Mouse (Mus musculus) splenic B cell, adult 2 months (primary cell): ENCODE data around the gene Myo9a.
"Not testable (repeated sequence)": the region's sequence is repeated elsewhere in the genome, so short reads cannot be mapped to it uniquely, and the experiment has no call there.

Experiments used
- DNase-seq: peaks from one replicate; pipeline ENCODE4 v3.0.0-alpha.2; 2011; ENCODE audit warnings: low read depth, low spot score
- H3K27me3 ChIP-seq: 2 replicates; pipeline ENCODE4 v1.6.1; 2012; ENCODE audit warnings: mild to moderate bottlenecking, low read length, moderate library complexity, mixed read lengths; ENCODE audit not compliant: control insufficient read depth, poor library complexity, insufficient read depth, severe bottlenecking
- H3K36me3 ChIP-seq: 2 replicates; pipeline ENCODE4 v1.6.1; 2012; ENCODE audit warnings: mild to moderate bottlenecking, low read length, moderate library complexity, mixed read lengths; ENCODE audit not compliant: control insufficient read depth, poor library complexity, insufficient read depth, severe bottlenecking

Gene Myo9a

DNA sequence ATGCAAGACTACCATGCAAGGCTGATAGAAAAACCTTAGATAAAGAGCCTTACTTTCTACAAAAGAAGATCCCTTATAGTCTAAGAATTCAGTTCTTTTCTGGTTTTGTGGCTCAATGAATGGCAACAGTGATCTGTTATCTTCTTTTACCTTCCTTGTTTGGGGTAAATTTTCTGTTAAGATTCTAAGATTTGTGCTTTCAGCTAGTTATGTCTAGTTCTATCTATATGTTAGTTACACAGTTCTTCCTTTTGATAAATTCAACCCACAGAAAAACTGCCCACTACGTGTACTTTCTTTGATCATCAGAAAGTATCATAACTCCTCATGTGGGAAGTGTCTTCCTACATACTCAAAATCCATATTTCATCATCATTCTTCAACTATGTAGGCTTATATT lies 164.1 kb downstream of the Myo9a start:
- DNase-seq, result no peak
- Histone ChIP-seq H3K36me3 (no peaks in the 10 kb centered on the region), H3K27me3 (no peaks in the 10 kb centered on the region)

DNA sequence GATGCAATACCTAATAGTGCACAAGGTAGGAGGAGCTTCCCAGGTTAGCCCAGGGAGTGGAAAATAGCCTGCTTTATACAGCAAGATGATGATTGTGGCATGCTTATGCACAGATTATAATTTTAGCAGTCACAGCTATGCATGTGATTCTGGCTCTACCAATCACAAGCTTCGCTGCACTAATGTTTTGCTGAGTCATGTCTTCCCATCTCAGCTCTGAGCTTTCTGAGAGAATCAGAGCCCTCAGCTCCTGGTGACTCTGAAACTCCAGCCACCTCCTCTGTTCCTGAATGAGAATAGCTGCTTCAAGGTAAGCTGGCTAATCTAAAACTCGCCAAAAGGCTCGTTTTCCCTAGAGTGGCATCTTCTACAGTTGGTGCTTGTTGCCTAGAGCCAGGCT lies 179.6 kb downstream of the Myo9a start:
- no peak for DNase-seq
- H3K27me3 ChIP-seq, result no peaks in the 10 kb centered on the region
- H3K36me3 ChIP-seq, result no peaks in the 10 kb centered on the region

DNA sequence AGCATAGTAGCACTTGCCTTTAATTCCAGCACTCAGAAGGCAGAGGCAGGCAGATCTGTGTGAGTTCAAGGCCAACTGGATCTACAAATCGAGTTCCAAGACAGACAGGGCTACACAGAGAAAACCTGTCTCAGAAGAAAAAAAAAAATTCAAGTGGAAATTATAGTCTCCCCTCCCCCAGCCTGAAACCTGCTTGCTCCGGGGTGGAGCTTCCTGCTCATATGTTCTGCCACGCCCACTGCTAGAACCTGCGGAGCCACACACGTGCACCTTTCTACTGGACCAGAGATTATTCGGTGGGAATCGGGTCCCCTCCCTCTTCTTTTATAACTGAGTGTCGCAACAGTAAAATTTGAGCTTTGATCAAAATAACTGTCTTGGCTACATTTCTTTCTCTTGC lies 185.2 kb downstream of the Myo9a start:
- H3K27me3 ChIP-seq, DNase-seq, H3K36me3 ChIP-seq: not testable (repeated sequence)

DNA sequence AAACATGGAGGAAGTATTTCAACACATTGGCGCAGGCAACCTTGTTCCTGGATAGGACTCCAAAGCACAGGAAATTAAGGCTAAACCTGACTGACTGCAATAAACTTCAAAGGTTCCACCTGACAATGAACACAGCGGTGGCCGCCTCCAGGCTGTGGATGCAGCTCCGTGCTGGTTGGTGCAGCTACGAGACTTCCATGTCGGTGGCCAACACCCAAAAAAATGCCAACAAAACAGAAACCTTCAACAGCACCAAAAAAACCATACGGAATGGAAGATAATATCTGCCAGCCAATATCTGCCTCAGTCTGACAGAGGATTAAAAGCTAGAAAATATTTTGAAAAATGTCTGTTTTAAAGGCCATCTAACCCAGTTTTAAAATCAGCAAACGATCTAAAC lies 187.8 kb downstream of the Myo9a start:
- DNase-seq, result no peak
- Histone ChIP-seq H3K36me3 (no peaks in the 10 kb centered on the region), H3K27me3 (no peaks in the 10 kb centered on the region)

DNA sequence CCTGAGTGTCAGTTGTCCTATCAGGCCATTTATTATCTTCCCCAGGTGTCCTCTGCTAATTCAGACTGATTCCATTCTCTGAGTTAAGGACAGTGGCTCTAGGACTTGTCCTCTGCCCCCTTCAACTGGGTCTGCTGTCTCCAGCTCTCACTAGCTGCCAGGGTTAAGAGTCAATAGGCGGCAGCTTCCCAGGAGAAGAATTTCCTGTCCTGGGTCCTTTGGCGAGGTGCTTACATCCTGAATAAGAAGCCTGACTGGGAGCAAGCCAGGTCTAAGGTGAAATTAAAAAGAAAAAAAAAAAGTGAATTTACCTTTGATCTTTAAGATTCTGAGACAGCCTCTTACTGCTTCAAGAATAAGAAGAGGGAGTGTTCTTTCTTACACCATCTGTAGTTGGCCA lies 189.0 kb downstream of the Myo9a start:
- no peak for DNase-seq
- no peaks in the 10 kb centered on the region for H3K36me3 ChIP-seq
- H3K27me3 ChIP-seq, result no peaks in the 10 kb centered on the region

DNA sequence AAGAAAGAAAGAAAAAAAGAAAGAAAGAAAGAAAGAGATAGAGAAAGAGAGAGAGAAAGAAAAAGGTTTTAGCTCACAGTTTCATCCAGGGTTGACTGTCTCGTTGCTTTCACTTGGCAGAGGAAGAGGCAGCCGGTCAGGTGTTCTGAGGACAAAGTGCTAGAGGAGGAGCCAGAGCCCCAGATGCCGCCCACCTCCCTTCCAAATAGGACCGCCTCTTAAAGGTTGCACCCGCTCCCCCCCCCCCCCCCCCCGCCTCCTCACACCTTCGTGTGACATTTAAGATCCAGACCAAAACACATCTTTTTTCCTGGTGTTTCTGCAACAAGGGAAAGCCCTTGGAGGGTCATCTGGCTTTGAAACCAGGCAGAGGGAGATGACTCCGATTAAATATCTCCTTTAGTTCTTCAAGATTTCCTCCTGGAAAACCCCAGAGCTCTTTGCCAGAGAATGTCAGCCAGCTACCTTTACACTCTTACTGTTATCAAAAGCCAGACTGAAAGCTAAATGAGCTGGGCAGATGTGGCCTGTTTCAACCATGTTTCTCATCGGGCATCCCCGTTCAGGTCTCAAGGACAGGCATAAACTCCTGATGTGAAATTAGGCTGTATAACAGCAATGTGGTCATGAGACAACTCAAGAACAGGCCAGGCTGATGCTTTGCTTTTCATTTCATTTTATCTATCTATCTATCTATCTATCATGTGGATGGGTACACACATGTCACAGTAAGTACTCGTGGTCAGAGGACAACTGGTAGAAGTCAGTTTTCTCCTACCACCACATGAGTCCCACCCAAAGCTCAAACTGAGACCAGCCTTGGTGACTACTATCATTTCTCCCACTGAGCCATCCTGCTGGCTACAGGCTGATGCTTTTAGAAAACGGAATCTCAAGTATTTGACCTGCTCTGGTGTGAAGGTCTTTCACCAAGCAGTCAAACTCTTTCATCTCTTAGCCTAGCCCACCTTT lies 190.5 kb downstream of the Myo9a start:
- no peaks in the 10 kb centered on the region for H3K36me3 ChIP-seq
- DNase-seq, result no peak
- no peaks in the 10 kb centered on the region for H3K27me3 ChIP-seq

DNA sequence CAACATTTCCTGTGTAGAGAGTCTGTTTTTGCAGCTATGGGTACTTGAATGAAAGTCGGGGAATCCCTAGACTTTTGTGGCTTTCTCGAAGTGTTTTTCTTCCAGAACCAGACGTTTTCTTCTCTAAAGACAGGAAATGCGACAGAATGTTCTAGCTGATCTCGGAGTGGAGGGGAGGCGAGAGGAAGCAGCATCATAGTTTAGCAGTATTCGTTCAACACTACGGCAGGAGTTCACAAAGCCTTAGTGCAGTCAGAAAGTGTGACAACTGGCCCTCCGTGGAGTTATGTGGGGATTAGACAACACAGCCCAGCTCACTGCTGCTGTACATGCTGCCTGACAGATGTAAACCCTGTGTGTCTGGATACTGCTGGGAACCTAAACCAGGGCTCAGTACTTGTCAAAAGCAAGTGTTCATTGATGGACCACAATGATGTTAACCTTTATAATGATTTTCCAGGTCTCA lies 191.2 kb downstream of the Myo9a start:
- Histone ChIP-seq H3K27me3 (no peaks in the 10 kb centered on the region), H3K36me3 (no peaks in the 10 kb centered on the region)
- DNase-seq, result peak; percentile 1

DNA sequence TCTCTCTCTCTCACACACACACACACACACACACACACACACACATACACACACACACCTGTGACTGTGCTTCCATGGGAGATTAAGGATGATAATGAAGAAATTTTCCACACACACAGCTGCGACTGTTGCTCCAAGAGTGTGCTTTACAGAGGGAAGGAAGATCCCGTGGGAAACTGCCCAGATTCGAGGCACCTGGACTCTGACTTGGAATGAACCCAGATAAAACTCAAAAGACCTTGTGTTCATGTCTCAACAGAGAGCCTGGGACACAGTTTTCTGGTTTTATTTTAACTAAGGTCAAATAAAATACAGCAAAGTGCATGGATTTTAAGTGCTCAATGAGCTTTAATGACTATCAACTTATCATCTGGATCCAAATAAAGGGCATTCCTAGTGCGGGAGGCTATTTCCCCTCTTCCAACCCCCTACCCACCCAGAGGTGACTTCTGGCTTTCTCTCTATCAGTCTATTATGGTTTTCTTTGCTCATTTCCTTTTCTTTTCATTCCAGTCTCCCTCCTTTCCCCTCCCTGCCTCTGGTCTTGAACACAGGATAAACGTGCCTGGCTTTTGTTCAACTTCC lies 191.9 kb downstream of the Myo9a start:
- no peak for DNase-seq
- Histone ChIP-seq H3K36me3 (no peaks in the 10 kb centered on the region), H3K27me3 (no peaks in the 10 kb centered on the region)

DNA sequence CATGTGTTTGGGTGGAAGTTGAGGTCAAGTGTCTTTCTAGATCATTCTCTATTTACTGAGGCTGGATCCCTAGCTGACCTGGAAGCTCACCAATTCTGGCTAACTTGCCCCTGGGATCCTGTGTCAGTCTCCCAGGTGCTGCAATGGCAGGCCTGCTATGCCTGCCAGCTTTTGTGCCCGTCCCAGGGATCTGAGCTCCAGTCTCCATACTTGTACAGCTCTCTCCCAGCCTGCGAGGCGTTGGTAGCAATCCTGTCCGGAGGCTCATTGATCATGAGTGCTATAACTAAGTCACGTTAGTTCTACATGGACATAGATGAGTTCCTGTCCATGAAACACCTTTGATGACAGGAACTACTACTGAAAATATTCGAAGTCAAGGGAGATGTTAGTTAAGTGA lies 193.1 kb downstream of the Myo9a start:
- no peaks in the 10 kb centered on the region for H3K36me3 ChIP-seq
- DNase-seq, result no peak
- no peaks in the 10 kb centered on the region for H3K27me3 ChIP-seq

DNA sequence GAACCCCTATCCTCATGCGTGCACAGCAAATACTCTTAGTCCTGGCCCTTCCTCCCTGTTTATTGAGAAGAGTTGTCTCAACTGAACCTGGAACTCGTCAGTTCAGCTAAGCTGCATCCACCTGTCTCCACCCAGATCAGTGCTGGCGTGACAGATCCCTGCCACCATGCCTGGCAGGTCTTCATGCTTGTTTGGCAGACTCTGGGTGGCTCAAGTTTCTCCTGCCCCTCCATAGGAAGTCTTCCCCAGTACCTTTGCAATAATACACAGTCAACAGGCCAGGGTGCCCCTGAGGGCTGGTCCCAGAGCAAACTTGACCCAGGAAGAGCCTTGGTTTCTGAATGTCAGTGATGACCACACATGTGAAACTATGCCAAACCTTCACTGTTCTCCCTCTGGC lies 194.5 kb downstream of the Myo9a start:
- no peaks in the 10 kb centered on the region for H3K27me3 ChIP-seq
- no peak for DNase-seq
- no peaks in the 10 kb centered on the region for H3K36me3 ChIP-seq

DNA sequence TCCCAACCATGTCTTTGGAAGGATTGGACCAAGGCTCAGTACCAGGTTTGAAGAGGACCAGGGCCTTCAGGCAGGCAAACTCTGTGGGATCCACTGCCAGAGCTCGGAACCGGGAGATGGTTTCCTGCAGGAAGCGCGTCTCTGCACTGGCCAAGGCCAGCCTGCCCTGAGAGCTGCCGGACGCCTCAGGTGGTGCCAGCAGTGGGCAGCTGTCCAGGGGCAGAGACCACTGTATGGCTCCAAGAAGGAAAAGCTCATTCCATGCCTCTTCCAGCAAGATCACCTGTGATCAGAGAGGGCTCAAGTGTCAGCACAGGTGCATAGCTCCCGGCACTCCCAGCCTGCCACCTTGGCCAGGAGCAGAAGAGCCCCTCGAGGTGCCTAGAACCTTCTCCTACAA lies 196.6 kb downstream of the Myo9a start:
- DNase-seq, result no peak
- no peaks in the 10 kb centered on the region for H3K27me3 ChIP-seq
- no peaks in the 10 kb centered on the region for H3K36me3 ChIP-seq

DNA sequence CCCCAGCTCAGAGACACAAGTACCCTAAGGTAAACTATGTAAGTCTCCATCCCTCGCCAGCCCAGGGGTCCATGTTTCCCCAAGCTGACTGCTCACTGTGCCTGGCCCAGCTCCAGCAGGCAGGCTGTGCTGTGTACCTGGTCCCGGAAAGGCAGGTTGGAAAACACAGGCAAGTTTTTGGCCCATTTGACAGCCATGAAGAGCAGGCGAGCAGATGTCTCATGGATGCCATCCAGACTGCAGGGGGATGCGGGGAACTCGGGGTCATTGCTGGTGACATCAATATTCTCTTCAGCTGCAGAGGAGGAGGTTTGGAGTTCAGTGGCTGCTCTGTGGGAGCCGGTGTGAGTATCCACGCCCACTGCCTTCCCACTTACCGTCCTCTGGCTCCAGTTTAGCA lies 197.5 kb downstream of the Myo9a start:
- Histone ChIP-seq H3K27me3 (no peaks in the 10 kb centered on the region), H3K36me3 (no peaks in the 10 kb centered on the region)
- no peak for DNase-seq

DNA sequence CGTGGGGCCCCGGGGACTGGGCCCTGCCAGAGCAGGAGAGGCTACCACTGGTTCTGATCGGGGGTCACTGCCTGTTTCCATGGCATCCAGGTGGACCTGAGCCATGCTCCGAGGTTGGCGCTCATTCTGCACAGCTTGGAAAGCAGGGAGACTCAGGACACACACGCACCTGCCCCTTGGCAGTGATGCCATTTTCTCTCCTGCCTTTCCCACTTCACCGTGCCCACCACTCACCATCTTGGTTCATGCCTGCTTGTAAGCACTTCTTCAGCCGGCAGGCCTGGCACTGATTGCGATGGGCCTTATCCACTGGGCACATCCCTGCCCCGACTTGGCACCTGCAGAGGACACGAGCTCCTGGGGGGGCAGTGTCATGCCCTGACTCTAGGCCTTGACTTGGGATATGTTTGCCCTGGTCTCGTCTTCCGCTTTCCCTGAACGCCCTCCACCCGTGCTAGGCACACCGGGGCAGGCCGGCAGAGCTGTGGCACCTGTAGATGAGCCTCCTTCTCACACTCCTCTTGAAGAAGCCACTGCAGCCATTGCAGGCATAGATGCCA lies 198.1 kb downstream of the Myo9a start:
- Histone ChIP-seq H3K27me3 (no peaks in the 10 kb centered on the region), H3K36me3 (no peaks in the 10 kb centered on the region)
- DNase-seq, result no peak

DNA sequence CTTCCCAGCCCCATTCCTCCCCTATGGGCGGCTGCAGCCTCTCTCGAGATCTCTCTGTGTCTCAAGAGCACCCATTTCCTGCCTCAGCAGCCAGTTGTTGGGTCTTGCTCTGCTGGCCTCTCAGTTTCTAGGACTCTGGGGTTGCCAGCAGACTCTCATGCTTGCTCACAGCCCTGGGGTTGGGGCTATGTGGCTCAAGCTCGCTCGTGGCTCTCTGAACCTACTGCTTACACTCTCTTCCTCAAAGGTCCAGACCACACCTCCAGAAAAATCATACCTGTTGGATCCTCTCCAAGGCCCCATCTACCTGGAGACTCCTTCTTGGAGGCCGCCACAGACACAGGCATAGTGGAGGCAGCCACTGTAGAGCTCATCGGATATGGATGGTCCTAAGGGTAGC lies 198.8 kb downstream of the Myo9a start:
- no peaks in the 10 kb centered on the region for H3K27me3 ChIP-seq
- H3K36me3 ChIP-seq, result no peaks in the 10 kb centered on the region
- DNase-seq, result no peak

DNA sequence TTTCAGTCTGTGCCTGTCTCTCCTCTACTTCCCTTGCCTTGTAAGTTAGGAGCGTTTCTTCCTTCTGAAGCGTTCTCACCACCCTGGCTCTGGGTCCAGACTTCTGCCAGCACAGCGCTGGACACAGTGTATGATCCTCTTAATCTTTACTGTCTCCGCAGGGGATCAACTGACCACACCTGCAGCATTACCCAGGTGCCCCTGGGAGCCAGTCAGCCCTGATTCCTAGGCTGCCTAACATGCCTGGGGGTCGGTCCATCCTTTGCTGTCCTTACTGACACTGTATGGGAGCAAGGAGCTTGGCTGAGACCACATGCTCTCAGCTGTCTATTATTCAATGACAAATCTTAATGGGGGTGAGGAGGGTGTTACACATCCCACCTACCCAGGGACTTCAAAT lies 199.3 kb downstream of the Myo9a start:
- H3K36me3 ChIP-seq, result no peaks in the 10 kb centered on the region
- H3K27me3 ChIP-seq, result no peaks in the 10 kb centered on the region
- no peak for DNase-seq
